Mouse (Mus musculus) WW6 (cell line): ENCODE measurements around the gene Sox5.

Experiments used
- DNase-seq: peaks from one replicate; pipeline ENCODE4 v3.0.0-alpha.2; 2013; ENCODE audit warnings: low read depth, low spot score

The Sox5 gene

DNA sequence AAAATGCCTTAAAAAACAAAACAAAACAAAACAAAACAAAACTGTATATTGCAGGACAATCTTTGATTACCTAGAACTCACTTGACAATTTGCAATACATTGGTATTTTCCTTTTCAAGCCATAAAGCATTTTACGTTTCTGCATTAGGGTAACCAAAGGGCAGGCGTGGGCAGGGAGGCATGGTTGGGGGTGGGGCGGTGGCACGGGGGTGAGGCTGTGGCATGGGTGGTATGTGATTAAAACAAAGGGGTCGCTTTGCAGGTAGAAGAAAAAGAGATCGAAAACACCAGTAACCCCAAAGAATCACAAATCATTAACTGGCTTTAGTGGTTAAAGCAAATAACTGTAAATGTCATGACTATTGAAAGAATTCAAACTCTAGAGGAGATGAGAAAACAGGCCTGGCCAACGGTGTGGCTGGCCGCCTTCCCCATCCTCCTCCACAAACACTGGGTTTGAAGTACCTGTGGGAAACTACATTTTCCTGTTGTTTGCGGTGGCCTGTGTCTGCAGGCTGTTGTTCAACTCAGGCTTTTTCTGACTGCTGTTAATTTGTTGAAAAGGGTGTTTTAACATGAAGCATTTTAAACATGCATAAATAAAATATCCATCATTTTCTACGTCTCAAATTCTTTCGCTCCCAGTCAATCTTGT, 289.9 kb downstream of the Sox5 start:
- DNase-seq, result no peak

DNA sequence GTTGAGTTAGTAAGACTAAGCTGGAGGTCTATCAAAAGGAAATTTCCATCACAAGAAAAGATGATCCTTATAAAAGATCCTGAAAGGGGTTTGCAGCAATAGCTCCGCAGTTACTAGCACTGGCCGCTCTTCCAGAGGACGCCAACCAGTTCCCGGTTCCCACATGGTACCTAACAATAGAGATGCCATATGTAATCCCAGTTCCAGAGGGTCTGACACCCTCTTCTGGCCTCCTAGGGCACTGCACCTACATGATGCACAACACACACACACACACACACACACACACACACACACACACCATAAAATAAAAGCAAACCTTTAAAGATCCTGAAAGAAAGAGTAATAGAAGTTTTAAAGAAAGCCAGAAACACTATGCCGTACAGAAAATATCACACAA, 290.9 kb downstream of the Sox5 start:
- no peak for DNase-seq

DNA sequence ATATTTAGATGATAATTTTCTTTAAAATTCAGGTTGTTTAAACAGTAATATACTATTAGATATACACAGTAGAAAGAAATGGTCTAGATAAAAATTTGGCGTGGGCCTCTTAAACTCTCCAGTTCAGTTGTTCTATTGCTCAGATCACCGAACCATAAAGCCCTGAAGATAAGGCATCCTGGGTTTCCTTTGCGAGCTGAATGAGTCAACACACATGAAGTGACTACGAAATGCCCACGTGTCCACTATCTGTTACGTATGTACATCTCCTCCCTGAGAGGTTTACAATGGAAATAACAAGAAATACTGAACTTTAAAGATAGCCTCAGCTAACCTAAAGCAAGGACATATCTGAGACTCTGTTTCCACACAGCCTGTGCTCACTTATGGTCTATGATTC, 296.2 kb downstream of the Sox5 start:
- DNase-seq, result no peak

DNA sequence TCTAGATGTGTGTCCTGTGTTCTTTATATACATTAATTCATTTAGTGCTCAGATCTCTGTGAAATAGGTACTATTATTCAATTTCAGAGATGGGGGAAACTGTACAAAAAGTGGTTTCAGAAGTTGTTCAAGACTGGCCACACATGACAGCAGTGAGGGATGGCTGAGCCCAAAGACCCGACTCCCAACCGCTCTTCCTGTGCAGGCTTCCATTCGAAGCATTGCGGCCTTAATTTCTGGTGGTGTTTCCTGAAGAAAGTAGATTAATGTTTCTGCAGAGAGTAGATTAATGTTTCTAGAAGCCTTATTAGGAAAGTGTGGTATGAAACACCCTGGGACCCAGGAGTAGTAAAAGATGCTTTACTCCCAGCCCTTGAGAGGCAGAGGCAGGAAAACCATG, 298.6 kb downstream of the Sox5 start:
- DNase-seq, result no peak

DNA sequence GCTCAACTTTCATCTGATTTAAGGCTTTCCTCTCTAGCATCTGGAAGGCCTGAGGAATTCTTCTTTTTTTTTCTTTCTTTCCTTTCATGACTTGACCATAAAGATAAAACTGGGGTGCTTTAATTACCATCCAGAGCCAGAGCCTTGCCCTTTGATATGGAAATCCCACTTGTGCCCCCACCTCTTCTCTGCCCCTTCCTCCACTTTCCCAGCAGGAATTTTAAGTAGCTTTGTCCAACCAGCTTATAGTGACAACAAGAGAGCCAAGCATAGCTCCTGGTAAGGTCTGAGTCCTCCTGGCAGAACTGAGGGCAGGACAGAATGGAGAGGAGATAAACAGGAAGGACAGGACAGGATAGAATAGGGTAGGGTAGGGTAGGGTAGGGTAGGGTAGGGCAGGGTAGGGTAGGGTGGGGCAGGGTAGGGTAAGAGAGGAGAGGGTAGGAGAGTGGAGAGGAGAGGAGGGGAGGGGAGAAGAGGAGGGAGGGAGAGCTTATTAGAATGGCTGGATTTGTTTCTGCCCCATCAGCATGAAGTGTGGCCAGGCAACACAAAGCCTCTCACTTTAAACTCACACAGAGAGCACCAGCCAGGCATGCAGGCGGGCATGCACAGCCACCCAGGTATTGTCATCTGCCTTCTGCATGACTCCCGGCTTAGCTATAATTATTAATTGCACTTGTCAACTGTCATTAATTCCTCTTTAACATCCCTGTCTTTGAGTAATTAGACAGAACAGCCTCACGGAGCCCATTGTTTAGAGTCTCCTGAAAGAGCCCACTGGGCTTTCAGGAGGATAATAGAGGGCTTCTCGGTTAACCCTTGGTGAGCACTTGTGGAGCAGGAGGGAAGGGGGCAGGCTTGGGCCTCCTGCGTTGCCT, 300.9 kb downstream of the Sox5 start:
- DNase-seq, result no peak

DNA sequence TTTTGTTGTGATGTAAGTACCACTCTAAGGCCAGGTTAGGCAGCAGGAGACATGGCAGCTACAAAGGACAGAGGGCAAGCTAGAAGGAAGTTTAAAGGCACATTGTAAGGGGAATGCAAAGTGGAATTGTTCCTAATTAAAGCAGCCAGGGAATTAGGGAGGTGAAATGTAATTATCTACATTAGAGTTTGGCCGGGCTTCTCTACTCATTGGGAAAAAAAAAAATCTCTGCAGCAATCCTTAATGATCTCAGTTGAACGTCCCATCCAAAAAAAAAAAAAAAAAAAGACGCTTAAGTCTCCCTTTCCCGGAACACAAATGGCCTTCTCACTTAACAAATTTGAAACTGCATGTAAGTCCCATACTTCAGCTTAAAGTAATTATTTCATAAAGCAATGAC, 301.9 kb downstream of the Sox5 start:
- DNase-seq, result no peak

DNA sequence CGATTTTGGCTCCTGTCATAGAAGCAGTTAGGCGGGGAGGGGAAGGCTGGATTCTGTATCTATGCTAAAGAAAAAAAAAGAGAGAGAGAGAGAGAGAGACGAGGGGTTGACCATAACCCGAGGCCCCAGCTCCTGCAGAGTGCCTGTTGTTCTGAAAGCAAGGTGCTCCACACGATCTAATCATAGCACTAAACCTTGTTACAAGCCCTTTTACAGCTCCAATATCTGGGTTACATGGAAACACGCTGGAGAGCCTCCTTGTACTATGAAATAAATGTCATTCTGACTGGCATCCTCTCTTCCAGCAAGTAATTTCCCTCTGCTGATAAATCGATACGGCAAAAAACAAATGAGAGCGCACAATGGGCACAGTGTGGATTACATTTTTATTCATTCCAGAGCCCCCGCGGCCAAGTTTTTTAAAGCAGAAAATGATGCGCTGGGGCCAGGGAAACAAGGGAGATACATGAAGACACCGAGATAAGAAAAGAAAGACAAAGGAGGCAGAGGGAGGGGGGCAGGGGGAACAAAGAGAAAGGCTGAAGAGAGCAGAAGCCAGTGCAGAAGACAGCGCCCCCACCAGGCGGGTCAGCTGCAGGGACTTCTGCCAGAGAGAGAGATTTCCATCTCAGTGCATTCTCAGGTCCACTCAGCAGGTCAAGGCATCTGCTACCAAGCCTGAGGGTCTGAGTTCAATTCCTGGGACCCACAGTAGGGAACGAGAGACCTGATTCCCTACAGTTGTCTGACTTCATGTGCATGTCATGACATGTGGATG, 304.3 kb downstream of the Sox5 start:
- no peak for DNase-seq

DNA sequence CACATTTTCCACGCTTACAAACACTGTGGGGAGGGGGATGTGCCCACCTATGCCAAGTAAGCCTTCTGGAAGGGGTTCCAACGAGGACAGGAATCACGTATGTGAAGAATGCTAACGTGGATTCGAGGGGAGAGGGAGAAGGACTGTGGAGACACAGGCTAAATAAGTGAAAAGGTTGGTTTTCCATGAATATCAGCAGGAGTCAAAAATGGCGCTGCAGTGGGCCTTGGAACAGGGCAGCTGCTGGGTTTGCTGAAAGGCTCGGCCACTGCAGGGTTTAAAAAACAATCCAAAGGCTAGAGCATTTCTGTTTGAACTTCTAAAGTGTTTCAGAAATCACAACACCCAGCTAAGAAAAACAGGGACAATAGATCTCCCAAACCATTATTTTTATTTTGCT, 308.3 kb downstream of the Sox5 start:
- DNase-seq, result no peak

DNA sequence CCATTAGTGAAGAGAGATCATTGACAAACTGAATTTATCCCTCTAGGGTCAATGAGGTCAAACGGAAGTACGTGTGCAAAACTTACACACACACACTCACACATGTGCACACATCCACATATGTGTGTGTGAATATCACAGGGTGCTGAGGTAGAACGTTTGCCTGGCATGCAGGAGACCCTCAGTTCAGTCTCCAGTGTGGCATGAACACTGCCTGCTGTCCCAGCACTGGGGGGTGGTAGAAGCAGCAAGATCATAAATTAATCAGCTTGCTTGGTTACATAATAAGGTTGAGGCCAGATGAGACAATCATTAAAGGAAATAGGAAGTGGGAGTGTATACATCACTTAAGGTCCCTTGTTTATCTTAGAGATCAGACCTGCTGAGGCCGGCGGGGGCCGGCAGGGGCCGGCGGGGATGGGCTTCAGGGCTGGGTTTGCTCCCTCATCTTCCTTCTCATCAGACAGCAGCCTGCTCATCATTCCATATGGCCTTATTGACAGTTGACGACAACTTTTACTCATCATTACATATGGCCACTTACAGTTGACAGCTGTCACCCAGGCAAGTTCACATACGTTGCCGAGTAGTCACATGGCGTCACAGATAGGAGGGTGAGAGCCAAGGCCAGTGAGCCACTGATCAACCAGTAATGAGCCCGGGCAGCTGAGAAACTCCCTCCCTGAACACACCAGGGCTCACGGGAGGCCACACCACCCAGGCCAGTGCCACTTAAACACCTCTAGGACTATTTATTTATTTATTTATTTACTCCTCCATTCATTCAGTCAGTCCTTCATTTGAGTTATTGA, 309.5 kb downstream of the Sox5 start:
- no peak for DNase-seq

DNA sequence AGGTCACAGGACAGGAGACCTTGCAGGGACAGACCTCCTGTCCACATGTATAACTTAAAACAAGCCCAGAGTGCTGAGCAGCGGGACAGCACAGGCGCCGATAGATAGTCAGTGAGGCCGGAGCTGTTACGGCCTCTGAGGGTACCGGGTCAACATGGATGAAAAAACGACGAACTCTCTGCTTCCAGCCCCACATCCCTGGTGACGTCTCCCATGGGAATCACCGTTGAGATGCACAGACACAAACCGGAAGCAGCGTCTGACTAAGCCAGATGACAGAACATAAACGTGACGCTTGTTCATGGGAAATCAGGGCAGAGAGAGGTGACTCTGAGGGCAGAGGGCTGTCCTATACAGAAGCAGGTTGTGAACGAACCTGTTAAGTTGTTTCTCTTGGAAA, 315.1 kb downstream of the Sox5 start:
- no peak for DNase-seq

DNA sequence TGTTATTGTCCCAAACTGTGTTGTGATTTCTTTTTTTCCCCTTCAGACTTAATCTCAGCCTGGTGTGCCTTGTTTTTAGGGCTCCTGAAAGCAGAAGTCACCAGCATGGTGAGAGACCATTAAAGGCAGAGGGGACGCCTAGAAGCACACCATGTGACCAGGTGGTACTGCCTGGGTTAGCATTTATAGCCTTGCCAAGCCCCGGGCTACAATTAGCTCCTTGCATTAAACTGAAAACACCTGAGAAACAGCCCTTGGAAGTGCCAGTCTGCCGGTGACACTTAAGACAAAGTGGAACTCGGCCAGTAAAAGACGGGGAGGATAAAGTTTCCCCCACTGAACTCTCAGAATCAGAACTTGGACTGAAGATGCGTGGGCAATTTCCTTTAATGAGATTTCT, 318.1 kb downstream of the Sox5 start:
- DNase-seq, result no peak

DNA sequence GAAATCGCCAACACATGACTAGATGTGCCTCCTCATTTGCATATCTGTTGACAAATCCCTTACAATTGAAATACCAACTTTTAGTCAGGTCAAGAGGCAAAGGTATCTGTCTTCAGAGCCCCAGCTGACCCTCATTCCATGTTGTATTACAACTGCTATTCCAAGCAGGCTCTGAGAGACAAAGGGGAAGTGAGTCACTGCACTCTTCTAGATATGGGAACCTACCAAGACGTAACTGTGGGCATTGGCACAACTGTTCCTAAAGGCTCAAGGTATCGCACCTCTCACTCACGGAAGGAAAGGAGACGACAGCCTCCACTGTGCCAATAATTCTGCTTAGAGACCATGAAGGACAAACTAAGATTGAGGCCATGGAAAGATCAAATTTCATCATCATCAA, 318.5 kb downstream of the Sox5 start:
- DNase-seq, result no peak

DNA sequence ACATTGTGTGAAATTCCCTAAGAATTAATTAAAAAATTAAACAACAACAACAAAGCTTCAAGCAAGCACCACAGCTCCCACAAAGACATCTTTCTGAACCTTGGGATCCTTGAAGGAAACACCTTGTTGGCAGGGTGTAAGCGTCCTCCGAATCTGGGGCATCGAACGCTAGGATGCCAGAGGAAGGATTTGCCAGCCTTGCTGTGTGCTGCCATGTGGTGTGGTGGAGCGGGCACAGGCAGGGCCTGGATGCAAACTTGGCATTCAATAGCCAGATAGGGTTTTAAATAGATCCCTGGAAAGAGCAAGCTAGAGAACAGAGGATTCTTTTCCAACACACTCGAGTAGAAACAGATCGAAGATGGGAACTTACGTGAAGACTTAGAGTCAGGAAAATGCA, 322.3 kb downstream of the Sox5 start:
- DNase-seq, result no peak

DNA sequence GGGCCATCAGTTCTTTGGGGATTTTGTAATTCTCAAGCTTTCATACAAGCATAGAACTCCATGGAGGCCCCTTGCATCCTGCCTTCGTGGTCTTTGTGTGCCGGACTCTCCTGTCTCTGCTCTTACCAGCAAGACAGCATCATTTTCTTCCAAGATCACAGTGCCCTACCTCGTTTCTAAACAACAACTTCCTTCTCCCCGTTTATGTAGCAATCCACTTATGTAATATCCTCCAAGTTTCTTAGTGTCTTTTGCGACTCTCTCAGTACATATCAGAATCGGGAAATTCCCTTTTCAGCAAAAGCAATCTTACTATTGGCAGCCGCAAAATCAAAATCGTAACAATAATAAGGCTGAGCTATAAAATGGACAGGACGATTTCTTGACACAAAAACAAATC, 324.3 kb downstream of the Sox5 start:
- DNase-seq, result no peak

DNA sequence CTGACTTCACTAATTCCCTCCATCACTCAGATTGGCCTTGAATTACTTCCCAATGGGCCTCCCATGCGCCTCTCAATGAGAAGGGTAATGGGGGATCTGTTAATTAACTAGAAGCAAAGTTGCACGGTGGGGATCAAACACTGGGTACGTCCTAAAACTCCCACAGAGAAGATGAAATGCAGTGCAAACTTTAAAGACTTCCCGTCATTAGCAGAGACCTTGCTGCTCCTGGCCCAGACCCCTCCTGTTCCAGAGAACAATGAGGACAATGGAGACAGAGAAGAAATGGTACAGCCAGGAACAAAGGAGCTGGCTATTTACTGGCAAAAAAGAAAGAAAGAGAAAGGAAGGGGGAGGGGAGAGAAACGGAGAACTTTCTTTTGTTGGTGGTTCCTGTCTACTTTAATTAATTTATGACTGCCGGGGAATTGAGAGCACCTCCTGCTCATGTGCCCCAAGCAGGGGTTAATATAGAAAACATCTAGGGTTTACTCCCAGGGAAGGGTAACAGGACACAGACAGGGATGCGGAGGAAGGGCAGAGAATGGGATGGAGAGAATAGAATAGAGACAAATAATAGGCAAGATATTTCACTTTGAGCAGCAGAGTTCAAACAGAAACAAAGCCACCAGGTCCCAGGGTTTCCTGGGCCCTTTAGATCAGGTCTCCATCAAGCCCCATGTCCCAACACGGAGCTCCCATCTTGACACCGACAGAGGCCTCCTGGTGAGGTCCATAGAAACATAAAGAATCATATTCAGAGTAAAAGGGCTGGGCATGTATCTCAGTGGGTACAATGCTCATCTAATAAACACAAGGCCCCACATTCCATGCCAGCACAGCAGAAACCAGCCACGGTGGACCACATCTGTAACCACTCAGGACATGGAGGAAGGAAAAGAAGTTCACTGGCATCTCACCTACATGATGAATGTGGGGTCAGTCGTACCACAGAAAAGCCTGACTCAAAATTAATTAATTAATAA, 327.2 kb downstream of the Sox5 start:
- DNase-seq, result no peak

DNA sequence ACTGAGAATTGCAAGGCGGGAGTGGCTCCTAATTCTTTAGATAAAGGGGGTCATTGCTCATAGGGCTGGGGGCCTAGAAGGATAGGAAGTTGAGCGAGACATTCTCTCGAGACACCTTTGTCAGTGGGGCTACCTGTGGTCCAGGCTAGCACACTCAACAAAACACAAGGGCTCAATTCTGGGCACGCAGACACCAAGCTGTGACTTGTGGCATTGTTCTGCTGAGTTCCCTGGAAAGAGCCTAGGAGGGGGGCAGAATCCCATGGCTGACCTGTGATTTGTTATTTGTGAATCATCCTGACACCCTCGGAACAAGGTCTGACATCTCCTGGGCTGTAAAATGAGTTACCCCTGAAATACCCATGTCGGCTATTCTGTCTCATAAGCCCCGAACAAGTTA, 328.2 kb downstream of the Sox5 start:
- DNase-seq, result no peak

DNA sequence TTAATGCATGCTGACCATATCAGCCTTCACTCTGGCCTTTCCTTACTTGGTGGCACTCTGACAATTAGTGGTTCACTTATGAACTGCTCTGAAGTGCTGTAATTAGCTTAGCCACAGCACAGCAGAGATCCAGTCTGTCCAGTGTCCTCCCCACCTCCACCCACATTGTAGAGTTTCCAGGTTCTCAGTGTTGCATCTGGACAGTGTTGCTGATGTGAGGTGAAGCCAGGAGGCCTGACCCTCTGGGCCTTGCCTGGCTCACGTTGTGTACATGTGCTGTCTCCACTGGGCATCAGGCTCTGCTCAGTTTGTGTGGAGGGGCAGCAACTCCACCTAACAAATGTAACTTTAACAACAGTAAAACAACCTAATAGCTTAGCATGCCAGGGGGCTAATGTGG, 328.6 kb downstream of the Sox5 start:
- DNase-seq, result no peak

DNA sequence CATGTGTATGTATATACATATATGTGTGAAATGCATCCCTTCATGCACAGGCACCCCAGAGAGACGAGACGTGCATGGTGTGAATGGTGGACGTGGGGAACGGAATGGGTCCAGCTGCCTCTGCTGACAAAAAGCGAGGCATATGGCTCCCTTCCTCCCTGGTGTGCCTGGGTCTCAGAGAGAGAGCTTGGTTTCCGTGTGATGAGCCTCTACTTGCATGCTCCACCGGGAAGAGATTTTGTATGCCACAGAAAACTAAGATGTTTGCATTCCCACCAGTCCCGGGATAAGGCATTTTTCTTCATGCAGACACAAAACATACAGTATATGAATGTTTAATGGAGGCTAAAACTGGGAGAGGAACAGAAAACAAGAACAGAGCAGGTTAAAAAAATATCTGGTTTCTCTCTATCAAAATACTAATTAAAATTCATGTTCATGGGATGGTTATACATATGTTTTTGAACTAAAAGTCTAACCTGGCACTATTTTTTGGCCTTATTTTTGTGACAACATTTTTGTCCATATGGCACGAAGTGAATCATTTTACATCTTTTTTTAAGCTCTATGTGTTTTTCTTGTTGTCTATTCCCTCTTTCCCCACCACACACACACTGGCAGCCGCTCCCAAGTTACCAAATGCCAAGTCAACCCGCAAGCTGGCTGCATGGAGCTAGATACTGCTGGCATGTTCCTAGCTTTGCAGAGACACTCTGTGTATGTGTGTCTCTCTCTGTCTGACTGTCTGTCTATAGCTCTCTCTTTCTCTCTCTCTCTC, 329.4 kb downstream of the Sox5 start:
- DNase-seq, result no peak

DNA sequence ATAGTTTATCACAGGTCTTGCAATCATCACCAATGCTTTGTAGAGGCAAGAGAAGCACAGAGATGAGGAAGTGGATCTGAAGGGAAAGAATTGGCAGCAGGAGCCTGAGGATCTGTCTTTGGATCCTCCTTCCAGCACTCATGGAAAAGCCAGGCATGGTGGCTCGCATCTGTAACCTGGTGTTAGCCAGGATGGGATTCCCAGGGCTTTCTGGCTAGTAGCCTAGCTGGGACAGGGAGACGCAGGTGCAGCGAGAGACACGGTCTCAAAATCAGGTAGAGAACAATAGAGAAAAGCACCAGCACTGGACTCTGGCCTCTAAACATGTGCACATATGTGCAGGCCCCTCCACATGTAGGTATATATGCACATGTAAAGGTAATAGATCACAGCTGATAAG, 330.1 kb downstream of the Sox5 start:
- no peak for DNase-seq
